Mouse (Mus musculus) ES-E14 (cell line): ENCODE results near the gene Zfp423.

Source experiments
- CHD2 ChIP-seq: IDR thresholded peaks from 2 replicates; pipeline ENCODE4 v1.6.1; 2014; ENCODE audit warnings: mild to moderate bottlenecking, low read depth, low read length, inconsistent platforms
- MAFK ChIP-seq: IDR thresholded peaks from 2 replicates; pipeline ENCODE4 v1.6.1; 2014; ENCODE audit warnings: mild to moderate bottlenecking, low read depth, low read length, inconsistent platforms; ENCODE audit not compliant: insufficient read depth
- ZC3H11A ChIP-seq: IDR thresholded peaks from 2 replicates; pipeline ENCODE4 v1.6.1; 2012; ENCODE audit warnings: low read depth, mild to moderate bottlenecking, inconsistent platforms, low read length, borderline replicate concordance
- ZNF384 ChIP-seq: IDR thresholded peaks from 2 replicates; pipeline ENCODE4 v1.6.1; 2012; ENCODE audit warnings: low read depth, low read length, inconsistent platforms

GRCm38 (mm10) chr8:87679431-87680003, 279.9 kb downstream of the Zfp423 start:
- TF ChIP-seq CHD2 (no peak), MAFK (no peak), ZC3H11A (no peak), ZNF384 (no peak)
